Mouse (Mus musculus): ENCODE measurements at regions not wholly inside any gene's neighbourhood (a gene's known extent, or its start where the extent isn't known, plus 50 kb on each side); places are given as distances from the start of the nearest gene placed in this dataset.

- WGBS = 29% methylated on average over 2 of the region's 2 CpGs
- Histone ChIP-seq H3K27me3 (replicated peaks) (no peaks in the 10 kb centered on the region), H3K4me1 (no peaks in the 10 kb centered on the region), H3K27ac (no peak overlapping the region), H3K9me3 (no peaks in the 10 kb centered on the region), H3K4me3 (no peak overlapping the region), H3K9ac (no peak overlapping the region), H3K4me2 (no peak overlapping the region), H3K36me3 (replicated peaks) (no peaks in the 10 kb centered on the region)
- ATAC-seq (replicated peaks) = no peak
Measured at GRCm38 (mm10) chr5:12938162-12938852, 186.9 kb upstream of the Sema3a start.

GRCm38 (mm10) chr5:12944554-12944953 is 180.7 kb upstream of the Sema3a start:
- Histone ChIP-seq H3K9ac (no peak overlapping the region), H3K9me3 (no peaks in the 10 kb centered on the region), H3K4me2 (no peak overlapping the region), H3K27ac (no peak overlapping the region), H3K4me1 (no peaks in the 10 kb centered on the region), H3K4me3 (no peak overlapping the region), H3K27me3 (replicated peaks) (no peaks in the 10 kb centered on the region), H3K36me3 (replicated peaks) (no peaks in the 10 kb centered on the region)
- WGBS = 70% methylated on average over 5 of the region's 5 CpGs
- no peak for ATAC-seq (replicated peaks)

GRCm38 (mm10) chr5:12948472-12948871 is 176.7 kb upstream of the Sema3a start:
- no peaks in the 10 kb centered on the region for H3K9me3 ChIP-seq
- no peaks in the 10 kb centered on the region for H3K4me1 ChIP-seq
- H3K27ac ChIP-seq = no peak overlapping the region
- H3K4me3 ChIP-seq = no peak overlapping the region
- H3K36me3 ChIP-seq (replicated peaks) = no peaks in the 10 kb centered on the region
- ATAC-seq (replicated peaks) = no peak
- no peak overlapping the region for H3K9ac ChIP-seq
- H3K4me2 ChIP-seq = no peak overlapping the region
- 78% methylated on average over 2 of the region's 2 CpGs for WGBS
- H3K27me3 ChIP-seq (replicated peaks) = no peaks in the 10 kb centered on the region

GRCm38 (mm10) chr5:12970987-12971386 is 154.2 kb upstream of the Sema3a start:
- ATAC-seq (replicated peaks) = no peak
- no peaks in the 10 kb centered on the region for H3K4me1 ChIP-seq
- H3K4me3 ChIP-seq = no peak overlapping the region
- WGBS = 61% methylated on average over 5 of the region's 5 CpGs
- H3K27me3 ChIP-seq (replicated peaks) = no peaks in the 10 kb centered on the region
- H3K36me3 ChIP-seq (replicated peaks) = no peaks in the 10 kb centered on the region
- H3K4me2 ChIP-seq = no peak overlapping the region
- H3K9me3 ChIP-seq = no peaks in the 10 kb centered on the region
- H3K27ac ChIP-seq = no peak overlapping the region
- no peak overlapping the region for H3K9ac ChIP-seq

- Histone ChIP-seq H3K4me1 (no peaks in the 10 kb centered on the region), H3K9ac (no peak overlapping the region), H3K27ac (no peak overlapping the region), H3K4me3 (no peak overlapping the region), H3K4me2 (no peak overlapping the region), H3K27me3 (replicated peaks) (no peaks in the 10 kb centered on the region), H3K36me3 (replicated peaks) (no peaks in the 10 kb centered on the region), H3K9me3 (no peaks in the 10 kb centered on the region)
- 87% methylated on average over 3 of the region's 3 CpGs for WGBS
- no peak for ATAC-seq (replicated peaks)
Measured at GRCm38 (mm10) chr5:12973701-12974100, 151.5 kb upstream of the Sema3a start.

GRCm38 (mm10) chr5:12976015-12976742 is 149.0 kb upstream of the Sema3a start:
- no peaks in the 10 kb centered on the region for H3K27me3 ChIP-seq (replicated peaks)
- H3K4me2 ChIP-seq = no peak overlapping the region
- H3K9me3 ChIP-seq = no peaks in the 10 kb centered on the region
- H3K27ac ChIP-seq = no peak overlapping the region
- H3K9ac ChIP-seq = no peak overlapping the region
- no peaks in the 10 kb centered on the region for H3K4me1 ChIP-seq
- H3K36me3 ChIP-seq (replicated peaks) = no peaks in the 10 kb centered on the region
- WGBS = 88% methylated on average over 8 of the region's 8 CpGs
- no peak overlapping the region for H3K4me3 ChIP-seq
- ATAC-seq (replicated peaks) = no peak

GRCm38 (mm10) chr5:12977875-12978274 is 147.3 kb upstream of the Sema3a start:
- no peaks in the 10 kb centered on the region for H3K9me3 ChIP-seq
- H3K4me2 ChIP-seq = no peak overlapping the region
- H3K4me3 ChIP-seq = no peak overlapping the region
- H3K27me3 ChIP-seq (replicated peaks) = no peaks in the 10 kb centered on the region
- WGBS = 80% methylated on average over 2 of the region's 2 CpGs
- H3K36me3 ChIP-seq (replicated peaks) = no peaks in the 10 kb centered on the region
- H3K27ac ChIP-seq = no peak overlapping the region
- H3K4me1 ChIP-seq = no peaks in the 10 kb centered on the region
- ATAC-seq (replicated peaks) = no peak
- H3K9ac ChIP-seq = no peak overlapping the region

GRCm38 (mm10) chr5:12993826-12994225 is 131.4 kb upstream of the Sema3a start:
- Histone ChIP-seq H3K27me3 (replicated peaks) (no peaks in the 10 kb centered on the region), H3K4me3 (no peak overlapping the region), H3K9ac (no peak overlapping the region), H3K4me1 (no peaks in the 10 kb centered on the region), H3K4me2 (no peak overlapping the region), H3K9me3 (no peaks in the 10 kb centered on the region), H3K27ac (no peak overlapping the region), H3K36me3 (replicated peaks) (no peaks in the 10 kb centered on the region)
- WGBS = 94% methylated on average over 1 of the region's 1 CpGs
- no peak for ATAC-seq (replicated peaks)

GRCm38 (mm10) chr5:12997440-12997839 is 127.8 kb upstream of the Sema3a start:
- H3K4me1 ChIP-seq = no peaks in the 10 kb centered on the region
- no peaks in the 10 kb centered on the region for H3K9me3 ChIP-seq
- no peak overlapping the region for H3K27ac ChIP-seq
- no peak overlapping the region for H3K9ac ChIP-seq
- no peak overlapping the region for H3K4me3 ChIP-seq
- no peak overlapping the region for H3K4me2 ChIP-seq
- no peaks in the 10 kb centered on the region for H3K36me3 ChIP-seq (replicated peaks)
- 90% methylated on average over 6 of the region's 6 CpGs for WGBS
- no peak for ATAC-seq (replicated peaks)
- no peaks in the 10 kb centered on the region for H3K27me3 ChIP-seq (replicated peaks)

- 51% methylated on average over 6 of the region's 6 CpGs for WGBS
- Histone ChIP-seq H3K9me3 (no peaks in the 10 kb centered on the region), H3K9ac (no peak overlapping the region), H3K4me2 (no peak overlapping the region), H3K4me1 (no peaks in the 10 kb centered on the region), H3K36me3 (replicated peaks) (no peaks in the 10 kb centered on the region), H3K27ac (no peak overlapping the region), H3K4me3 (no peak overlapping the region), H3K27me3 (replicated peaks) (no peaks in the 10 kb centered on the region)
- no peak for ATAC-seq (replicated peaks)
Measured at GRCm38 (mm10) chr5:13007132-13007531, 118.1 kb upstream of the Sema3a start.

GRCm38 (mm10) chr5:13022270-13022669 is 102.9 kb upstream of the Sema3a start:
- 74% methylated on average over 3 of the region's 3 CpGs for WGBS
- Histone ChIP-seq H3K9me3 (no peaks in the 10 kb centered on the region), H3K4me1 (no peaks in the 10 kb centered on the region), H3K4me2 (no peak overlapping the region), H3K4me3 (no peak overlapping the region), H3K36me3 (replicated peaks) (no peaks in the 10 kb centered on the region), H3K27ac (no peak overlapping the region), H3K9ac (no peak overlapping the region), H3K27me3 (replicated peaks) (no peaks in the 10 kb centered on the region)
- no peak for ATAC-seq (replicated peaks)

GRCm38 (mm10) chr5:13033332-13033731 is 91.9 kb upstream of the Sema3a start:
- WGBS = 86% methylated on average over 3 of the region's 3 CpGs
- ATAC-seq (replicated peaks) = no peak

GRCm38 (mm10) chr5:13036127-13036526 is 89.1 kb upstream of the Sema3a start:
- no peak overlapping the region for H3K9ac ChIP-seq
- H3K9me3 ChIP-seq = no peaks in the 10 kb centered on the region
- no peak for ATAC-seq (replicated peaks)
- no peak overlapping the region for H3K27ac ChIP-seq
- no peaks in the 10 kb centered on the region for H3K36me3 ChIP-seq (replicated peaks)
- no peaks in the 10 kb centered on the region for H3K4me1 ChIP-seq
- H3K27me3 ChIP-seq (replicated peaks) = no peaks in the 10 kb centered on the region
- 84% methylated on average over 2 of the region's 2 CpGs for WGBS
- no peak overlapping the region for H3K4me2 ChIP-seq
- no peak overlapping the region for H3K4me3 ChIP-seq

More at GRCm38 (mm10) chr5:13033332-13033731, 91.9 kb upstream of the Sema3a start:
- Histone ChIP-seq H3K27ac (no peak overlapping the region), H3K4me1 (no peaks in the 10 kb centered on the region), H3K4me3 (no peak overlapping the region), H3K27me3 (replicated peaks) (no peaks in the 10 kb centered on the region), H3K9me3 (no peaks in the 10 kb centered on the region), H3K9ac (no peak overlapping the region), H3K36me3 (replicated peaks) (no peaks in the 10 kb centered on the region), H3K4me2 (no peak overlapping the region)
